Mouse (Mus musculus) embryonic facial prominence, embryonic 14.5 days (tissue): Measurements from ENCODE around the gene Zfp740. TPM values are rescaled to one million over a fixed set of nuclear protein-coding genes. Genes with fewer than 3 reads are reported as not detected.

Source experiments
- ATAC-seq: fragments of 200-750 bp; cut with Nextera tagmentation; 2 replicates; pipeline ENCODE4 v1.8.0; 2017; ENCODE audit warnings: low read depth, moderate number of reproducible peaks, moderate TSS enrichment
- DNase-seq: peaks from one replicate; pipeline ENCODE4 v3.0.0-alpha.2; 2015; ENCODE audit warnings: low spot score
- H3K27ac ChIP-seq: fragments of 300-500 bp; sonication (generic); replicated peaks from 2 replicates; pipeline ENCODE4 v1.5.1; 2014; ENCODE audit warnings: low read depth, mild to moderate bottlenecking, low read length, moderate library complexity
- H3K27me3 ChIP-seq: fragments of 300-500 bp; sonication (generic); replicated peaks from 2 replicates; pipeline ENCODE4 v1.6.1; 2014; ENCODE audit warnings: low read length; ENCODE audit not compliant: control insufficient read depth, insufficient read depth
- H3K36me3 ChIP-seq: fragments of 300-500 bp; sonication (generic); 2 replicates; pipeline ENCODE4 v1.6.1; 2014; ENCODE audit warnings: low read length, mixed read lengths; ENCODE audit not compliant: control insufficient read depth, insufficient read depth
- H3K4me1 ChIP-seq: fragments of 300-500 bp; sonication (generic); 2 replicates; pipeline ENCODE4 v1.6.1; 2014; ENCODE audit warnings: antibody characterized with exemption, low read length; ENCODE audit not compliant: control insufficient read depth, insufficient read depth
- H3K4me2 ChIP-seq: fragments of 300-500 bp; sonication (generic); 2 replicates; pipeline ENCODE4 v1.6.1; 2014; ENCODE audit warnings: low read depth, mild to moderate bottlenecking, low read length, moderate library complexity, mixed read lengths
- H3K4me3 ChIP-seq: fragments of 300-500 bp; sonication (generic); 2 replicates; pipeline ENCODE4 v1.5.1; 2014; ENCODE audit warnings: low read depth, mild to moderate bottlenecking, low read length
- H3K9ac ChIP-seq: fragments of 300-500 bp; sonication (generic); 2 replicates; pipeline ENCODE4 v1.6.1; 2014; ENCODE audit warnings: low read depth, mild to moderate bottlenecking, low read length, moderate library complexity, mixed read lengths
- H3K9me3 ChIP-seq: fragments of 300-500 bp; sonication (generic); 2 replicates; pipeline ENCODE4 v1.6.1; 2016; ENCODE audit warnings: low read length; ENCODE audit not compliant: control insufficient read depth
- WGBS: fragments of 180-500 bp; shearing (Covaris S2); extraction: QIAGEN DNeasy Blood & Tissue Kit; methylation state at CpG from one replicate; pipeline ENCODE4 v1.1.7; 2014; 5-methylcytosine and 5-hydroxymethylcytosine counted together
- polyA plus RNA-seq: library from polyadenylated mRNA; unstranded; fragments of >200 nt; fragmentation: Nextera tagmentation; extraction: Ambion mirVana; gene quantifications from 2 replicates; pipeline ENCODE4 v1.2.1, GENCODE M21; 2014

The Zfp740 gene
- polyA plus RNA-seq, 1 experiment from 2014 or later: 48.6 TPM

- H3K4me1 ChIP-seq: peaks cover 51% of the 10 kb centered on the region
- H3K4me3 ChIP-seq: peak overlapping the region; percentile 75
- peak overlapping the region; percentile 79 for H3K4me2 ChIP-seq
- H3K9ac ChIP-seq: peak overlapping the region; percentile 97
- WGBS: 4% methylated on average over 11 of the region's 22 CpGs
- H3K27ac ChIP-seq: peak overlapping the region; percentile 99
- ATAC-seq: no peak
- DNase-seq: no peak
- no peaks in the 10 kb centered on the region for H3K27me3 ChIP-seq
- peaks cover 24% of the 10 kb centered on the region for H3K36me3 ChIP-seq
- no peaks in the 10 kb centered on the region for H3K9me3 ChIP-seq
Observed at GRCm38 (mm10) chr15:102256431-102257201, 53.6 kb downstream of the Zfp740 start.

GRCm38 (mm10) chr15:102257202-102258075, 54.4 kb downstream of the Zfp740 start, which contains the start of gene Rarg:
Gene Rarg (minus strand): TSS chr15:102257517.
- 2% methylated on average over 18 of the region's 46 CpGs for WGBS
- Histone ChIP-seq H3K27ac (peak within 1 kb of the TSS; percentile 99), H3K4me1 (peaks cover 48% of the 10 kb centered on the region), H3K36me3 (peaks cover 16% of the 10 kb centered on the region), H3K9me3 (no peaks in the 10 kb centered on the region), H3K27me3 (no peaks in the 10 kb centered on the region), H3K4me3 (peak within 1 kb of the TSS; percentile 75), H3K9ac (peak within 1 kb of the TSS; percentile 97), H3K4me2 (peak within 1 kb of the TSS; percentile 79)
- ATAC-seq (peak; percentile 51), DNase-seq (peak; percentile 88)

DNA sequence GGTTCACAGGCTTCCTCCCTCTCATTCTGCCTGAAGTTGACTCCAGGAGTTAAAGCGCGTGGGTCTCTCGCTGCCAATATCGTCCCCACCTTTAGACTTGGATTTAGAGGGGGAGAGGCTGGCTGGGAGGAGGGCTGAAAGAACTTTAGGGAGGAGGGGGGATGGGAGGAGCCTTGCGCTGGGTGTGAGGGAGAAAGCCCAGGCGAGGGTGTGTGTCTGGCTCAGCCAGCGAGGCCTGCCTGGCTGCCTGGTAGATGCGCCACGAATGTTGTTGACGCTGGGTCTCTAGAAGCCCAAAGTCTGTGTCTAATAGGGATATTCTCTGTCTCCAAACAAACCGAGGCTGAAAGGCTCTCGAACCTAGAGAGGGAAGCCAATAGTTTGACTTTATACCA, 55.0 kb downstream of the Zfp740 start:
- H3K27ac ChIP-seq: peak overlapping the region; percentile 99
- DNase-seq (peak; percentile 93), ATAC-seq (peak; percentile 55)
- H3K4me1 ChIP-seq: peaks cover 45% of the 10 kb centered on the region; the same call in 1 of the 2 replicates
- 4% methylated on average over 12 of the region's 12 CpGs for WGBS
- peaks cover 10% of the 10 kb centered on the region for H3K36me3 ChIP-seq
- H3K9me3 ChIP-seq: no peaks in the 10 kb centered on the region
- no peaks in the 10 kb centered on the region for H3K27me3 ChIP-seq
- H3K9ac ChIP-seq: peak overlapping the region; percentile 97
- peak overlapping the region; percentile 75 for H3K4me3 ChIP-seq
- peak overlapping the region; percentile 79 for H3K4me2 ChIP-seq

GRCm38 (mm10) chr15:102258581-102259253, 55.7 kb downstream of the Zfp740 start:
- Histone ChIP-seq H3K4me3 (peak overlapping the region; percentile 75; the same call in 1 of the 2 replicates), H3K4me2 (peak overlapping the region; percentile 79), H3K27me3 (no peaks in the 10 kb centered on the region), H3K9ac (peak overlapping the region; percentile 97), H3K4me1 (peaks cover 41% of the 10 kb centered on the region; the same call in 1 of the 2 replicates), H3K36me3 (0 out of 2 replicates have a peak, but pooled peaks cover 5% of the 10 kb centered on the region), H3K27ac (peak overlapping the region; percentile 99), H3K9me3 (no peaks in the 10 kb centered on the region)
- DNase-seq: peak; percentile 78
- peak; percentile 60 for ATAC-seq
- WGBS: 6% methylated on average over 7 of the region's 11 CpGs

GRCm38 (mm10) chr15:102262582-102262981, 59.5 kb downstream of the Zfp740 start:
- Histone ChIP-seq H3K9me3 (no peaks in the 10 kb centered on the region), H3K4me3 (no peak overlapping the region), H3K9ac (no peak overlapping the region), H3K4me2 (no peak overlapping the region), H3K27me3 (no peaks in the 10 kb centered on the region), H3K4me1 (peaks cover 25% of the 10 kb centered on the region; the same call in 1 of the 2 replicates), H3K27ac (peak overlapping the region; percentile 71; the same call in 1 of the 2 replicates), H3K36me3 (no peaks in the 10 kb centered on the region)
- 39% methylated on average over 7 of the region's 7 CpGs for WGBS
- ATAC-seq: peak; percentile 61
- DNase-seq: peak; percentile 82

DNA sequence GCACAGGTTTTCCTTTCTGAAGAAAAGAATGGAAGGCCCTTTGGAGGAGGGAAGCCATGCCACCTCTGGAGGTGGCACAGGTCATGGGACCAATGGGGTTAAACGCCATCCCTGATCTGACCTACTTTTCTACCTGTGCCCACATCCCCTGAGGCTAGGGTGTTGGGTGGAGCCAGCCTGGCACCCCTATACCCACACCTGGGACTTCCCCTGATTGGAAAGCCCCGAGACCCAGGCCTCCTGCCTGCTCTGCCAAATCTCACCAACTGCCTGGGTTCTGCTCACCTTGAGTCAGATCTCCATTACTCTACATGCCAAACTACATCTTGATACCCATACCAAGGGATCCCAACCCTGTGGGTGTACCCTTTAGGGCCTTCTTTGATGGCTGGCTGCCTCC, 60.0 kb downstream of the Zfp740 start:
- Histone ChIP-seq H3K9ac (no peak overlapping the region), H3K4me2 (no peak overlapping the region), H3K4me3 (no peak overlapping the region), H3K27me3 (no peaks in the 10 kb centered on the region), H3K36me3 (no peaks in the 10 kb centered on the region), H3K4me1 (peaks cover 25% of the 10 kb centered on the region; the same call in 1 of the 2 replicates), H3K27ac (peak overlapping the region; percentile 71; the same call in 1 of the 2 replicates), H3K9me3 (no peaks in the 10 kb centered on the region)
- no peak for DNase-seq
- no peak for ATAC-seq
- WGBS: 58% methylated on average over 2 of the region's 2 CpGs
